Mouse (Mus musculus): ENCODE measurements around the gene P2rx7. TPM values are rescaled to one million over a fixed set of nuclear protein-coding genes. Genes with fewer than 3 reads are reported as not detected.

The P2rx7 gene
- total RNA-seq, 1 experiment = 10.5 TPM

GRCm38 (mm10) chr5:122718400-122718799 is 74.7 kb downstream of the P2rx7 start:
- Histone ChIP-seq H3K9ac (ENCODE audit: insufficient read depth, low read depth, low read length, poor library complexity, severe bottlenecking) (no peak overlapping the region), H3K27ac (ENCODE audit: insufficient read depth, low read depth, low read length, poor library complexity, severe bottlenecking) (no peak overlapping the region), H3K4me1 (ENCODE audit: control insufficient read depth in 2 of 2, insufficient read depth in 2 of 2, low read length in 2 of 2, poor library complexity in 1 of 2) (no peaks in the 10 kb centered on the region), H3K4me3 (ENCODE audit: insufficient read depth in 1 of 2, low read depth in 1 of 2, low read length in 2 of 2, poor library complexity in 1 of 2, severe bottlenecking in 1 of 2) (no peak overlapping the region), H3K36me3 (ENCODE audit: control insufficient read depth, insufficient read depth, low read length, poor library complexity, severe bottlenecking) (no peaks in the 10 kb centered on the region), H3K9me3 (ENCODE audit: control insufficient read depth, insufficient read depth, low read depth, low read length) (no peaks in the 10 kb centered on the region)
- no peak for TF ChIP-seq HCFC1 (IDR thresholded peaks at IDR 0.05; ENCODE audit: borderline replicate concordance, insufficient read depth, low read length)
- no peak for TF ChIP-seq ZNF384 (IDR thresholded peaks at IDR 0.05; ENCODE audit: low read depth, low read length)
- TF ChIP-seq CHD2 (IDR thresholded peaks at IDR 0.05; ENCODE audit: low read depth, low read length) = no peak
- TF ChIP-seq MAFK (IDR thresholded peaks at IDR 0.05; ENCODE audit: insufficient read depth, low read depth, low read length) = no peak
- TF ChIP-seq ZC3H11A (IDR thresholded peaks at IDR 0.05; ENCODE audit: borderline replicate concordance, low read depth, low read length) = no peak
- DNase-seq (ENCODE audit: low read depth, low spot score) = no peak
- in situ Hi-C loops (cut with MboI; ENCODE audit: low sequenced_read_pairs in 2 of 2, unreplicated experiment in 2 of 2) = no loop called here

DNA sequence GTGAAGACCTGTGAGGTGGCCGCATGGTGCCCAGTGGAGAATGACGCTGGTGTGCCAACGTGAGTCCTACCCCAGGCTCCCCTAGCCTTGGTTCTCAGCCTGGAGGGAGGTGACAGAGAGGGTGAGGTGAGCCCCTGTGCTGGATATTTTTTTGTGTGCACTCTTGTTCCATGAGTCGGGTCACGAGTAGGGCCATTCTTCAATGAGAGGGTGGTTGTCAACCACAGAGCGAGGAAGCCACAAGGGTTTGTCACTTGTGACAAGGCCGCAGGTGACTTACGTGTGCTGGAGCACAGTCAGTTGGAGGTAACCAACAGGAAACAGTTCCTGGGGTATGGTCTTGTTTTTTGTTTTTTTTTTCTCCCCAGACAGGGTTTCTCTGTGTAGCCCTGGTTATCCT is 75.5 kb downstream of the P2rx7 start:
- Histone ChIP-seq H3K9ac (ENCODE audit: insufficient read depth, low read depth, low read length, poor library complexity, severe bottlenecking) (no peak overlapping the region), H3K4me3 (ENCODE audit: insufficient read depth in 1 of 2, low read depth in 1 of 2, low read length in 2 of 2, poor library complexity in 1 of 2, severe bottlenecking in 1 of 2) (no peak overlapping the region), H3K27ac (ENCODE audit: insufficient read depth, low read depth, low read length, poor library complexity, severe bottlenecking) (no peak overlapping the region), H3K36me3 (ENCODE audit: control insufficient read depth, insufficient read depth, low read length, poor library complexity, severe bottlenecking) (no peaks in the 10 kb centered on the region), H3K9me3 (ENCODE audit: control insufficient read depth, insufficient read depth, low read depth, low read length) (no peaks in the 10 kb centered on the region), H3K4me1 (ENCODE audit: control insufficient read depth in 2 of 2, insufficient read depth in 2 of 2, low read length in 2 of 2, poor library complexity in 1 of 2) (no peaks in the 10 kb centered on the region)
- TF ChIP-seq ZNF384 (IDR thresholded peaks at IDR 0.05; ENCODE audit: low read depth, low read length) (no peak), HCFC1 (IDR thresholded peaks at IDR 0.05; ENCODE audit: borderline replicate concordance, insufficient read depth, low read length) (no peak), ZC3H11A (IDR thresholded peaks at IDR 0.05; ENCODE audit: borderline replicate concordance, low read depth, low read length) (no peak), CHD2 (IDR thresholded peaks at IDR 0.05; ENCODE audit: low read depth, low read length) (no peak), MAFK (IDR thresholded peaks at IDR 0.05; ENCODE audit: insufficient read depth, low read depth, low read length) (no peak)
- in situ Hi-C loops (cut with MboI; ENCODE audit: low sequenced_read_pairs in 2 of 2, unreplicated experiment in 2 of 2) = no loop called here
- DNase-seq (ENCODE audit: low read depth, low spot score) = no peak

GRCm38 (mm10) chr5:122725453-122725852 is 81.7 kb downstream of the P2rx7 start:
- DNase-seq (ENCODE audit: low read depth, low spot score) = no peak
- Histone ChIP-seq H3K9ac (ENCODE audit: insufficient read depth, low read depth, low read length, poor library complexity, severe bottlenecking) (no peak overlapping the region), H3K4me3 (ENCODE audit: insufficient read depth in 1 of 2, low read depth in 1 of 2, low read length in 2 of 2, poor library complexity in 1 of 2, severe bottlenecking in 1 of 2) (peak overlapping the region in 1 of 2 experiments; percentile 2; a peak in 1 of 4 replicates), H3K36me3 (ENCODE audit: control insufficient read depth, insufficient read depth, low read length, poor library complexity, severe bottlenecking) (no peaks in the 10 kb centered on the region; the same call in 1 of the 2 replicates), H3K9me3 (ENCODE audit: control insufficient read depth, insufficient read depth, low read depth, low read length) (no peaks in the 10 kb centered on the region), H3K27ac (ENCODE audit: insufficient read depth, low read depth, low read length, poor library complexity, severe bottlenecking) (no peak overlapping the region), H3K4me1 (ENCODE audit: control insufficient read depth in 2 of 2, insufficient read depth in 2 of 2, low read length in 2 of 2, poor library complexity in 1 of 2) (peaks cover 3 to 4% of the 10 kb centered on the region in 2 experiments; a peak in 2 of 4 replicates)
- in situ Hi-C loops (cut with MboI; ENCODE audit: low sequenced_read_pairs in 2 of 2, unreplicated experiment in 2 of 2) = no loop called here
- TF ChIP-seq ZNF384 (IDR thresholded peaks at IDR 0.05; ENCODE audit: low read depth, low read length) (peak; percentile 74), HCFC1 (IDR thresholded peaks at IDR 0.05; ENCODE audit: borderline replicate concordance, insufficient read depth, low read length) (no peak)

GRCm38 (mm10) chr5:122726068-122726467 is 82.4 kb downstream of the P2rx7 start:
- TF ChIP-seq ZC3H11A (IDR thresholded peaks at IDR 0.05; ENCODE audit: borderline replicate concordance, low read depth, low read length) (0 out of 2 replicates have a peak, but pooled peaks have one; percentile 29), MAFK (IDR thresholded peaks at IDR 0.05; ENCODE audit: insufficient read depth, low read depth, low read length) (0 out of 2 replicates have a peak, but pooled peaks have one; percentile 44), ZNF384 (IDR thresholded peaks at IDR 0.05; ENCODE audit: low read depth, low read length) (no peak)
- peaks cover 3 to 4% of the 10 kb centered on the region in 2 experiments; a peak in 2 of 4 replicates for H3K4me1 ChIP-seq (ENCODE audit: control insufficient read depth in 2 of 2, insufficient read depth in 2 of 2, low read length in 2 of 2, poor library complexity in 1 of 2)
- no peak overlapping the region for H3K9ac ChIP-seq (ENCODE audit: insufficient read depth, low read depth, low read length, poor library complexity, severe bottlenecking)
- DNase-seq (ENCODE audit: low read depth, low spot score) = peak; percentile 83
- H3K27ac ChIP-seq (ENCODE audit: insufficient read depth, low read depth, low read length, poor library complexity, severe bottlenecking) = no peak overlapping the region
- H3K9me3 ChIP-seq (ENCODE audit: control insufficient read depth, insufficient read depth, low read depth, low read length) = no peaks in the 10 kb centered on the region
- no peaks in the 10 kb centered on the region; the same call in 1 of the 2 replicates for H3K36me3 ChIP-seq (ENCODE audit: control insufficient read depth, insufficient read depth, low read length, poor library complexity, severe bottlenecking)
- in situ Hi-C loops (cut with MboI; ENCODE audit: low sequenced_read_pairs in 2 of 2, unreplicated experiment in 2 of 2) = no loop called here
- H3K4me3 ChIP-seq (ENCODE audit: insufficient read depth in 1 of 2, low read depth in 1 of 2, low read length in 2 of 2, poor library complexity in 1 of 2, severe bottlenecking in 1 of 2) = no peak overlapping the region

GRCm38 (mm10) chr5:122726595-122726994 is 82.9 kb downstream of the P2rx7 start:
- H3K27ac ChIP-seq (ENCODE audit: insufficient read depth, low read depth, low read length, poor library complexity, severe bottlenecking) = no peak overlapping the region
- TF ChIP-seq MAFK (IDR thresholded peaks at IDR 0.05; ENCODE audit: insufficient read depth, low read depth, low read length) (no peak), ZC3H11A (IDR thresholded peaks at IDR 0.05; ENCODE audit: borderline replicate concordance, low read depth, low read length) (no peak), CHD2 (IDR thresholded peaks at IDR 0.05; ENCODE audit: low read depth, low read length) (no peak), ZNF384 (IDR thresholded peaks at IDR 0.05; ENCODE audit: low read depth, low read length) (no peak), HCFC1 (IDR thresholded peaks at IDR 0.05; ENCODE audit: borderline replicate concordance, insufficient read depth, low read length) (no peak)

More at GRCm38 (mm10) chr5:122726595-122726994, 82.9 kb downstream of the P2rx7 start:
- H3K36me3 ChIP-seq (ENCODE audit: control insufficient read depth, insufficient read depth, low read length, poor library complexity, severe bottlenecking) = no peaks in the 10 kb centered on the region; the same call in 1 of the 2 replicates
- DNase-seq (ENCODE audit: low read depth, low spot score) = no peak
- in situ Hi-C loops (cut with MboI; ENCODE audit: low sequenced_read_pairs in 2 of 2, unreplicated experiment in 2 of 2) = no loop called here
- H3K9me3 ChIP-seq (ENCODE audit: control insufficient read depth, insufficient read depth, low read depth, low read length) = no peaks in the 10 kb centered on the region
- no peak overlapping the region for H3K4me3 ChIP-seq (ENCODE audit: insufficient read depth in 1 of 2, low read depth in 1 of 2, low read length in 2 of 2, poor library complexity in 1 of 2, severe bottlenecking in 1 of 2)
- no peak overlapping the region for H3K9ac ChIP-seq (ENCODE audit: insufficient read depth, low read depth, low read length, poor library complexity, severe bottlenecking)
- peaks cover 3 to 6% of the 10 kb centered on the region in 2 experiments; a peak in 2 of 4 replicates for H3K4me1 ChIP-seq (ENCODE audit: control insufficient read depth in 2 of 2, insufficient read depth in 2 of 2, low read length in 2 of 2, poor library complexity in 1 of 2)
